Comparison of ENCODE assay signal across 7 mouse cellular contexts in genomic region chr4:129618786-129619691, GRCm38 (mm10). TPM values are rescaled to one million over a fixed set of nuclear protein-coding genes. Genes with fewer than 3 reads are reported as not detected.
A peak's percentile ranks its signal among the peaks of the same experiment; 100 is the strongest.
DNase-seq lines count a peak whose midpoint lies in the region; ATAC-seq lines count a peak whose summit lies in the region.

Gene Iqcc, minus strand, starts transcription at chr4:129619099.

- peaks cover 18% of the 10 kb centered on the region for H3K4me1 ChIP-seq in embryonic facial prominence, embryonic 12.5 days
- H3K4me1 ChIP-seq in limb, embryonic 13.5 days, result peaks cover 24% of the 10 kb centered on the region
- H3K4me1 ChIP-seq in midbrain, embryonic 16.5 days (ENCODE audit: control insufficient read depth, insufficient read depth, low read length), result peaks cover 32% of the 10 kb centered on the region

- H3K4me3 ChIP-seq in embryonic facial prominence, embryonic 12.5 days, result peak within 1 kb of the TSS; percentile 59
- H3K4me3 ChIP-seq in limb, embryonic 13.5 days, result peak within 1 kb of the TSS; percentile 76
- peak within 1 kb of the TSS; percentile 63 for H3K4me3 ChIP-seq in midbrain, embryonic 16.5 days (ENCODE audit: low read depth, low read length)

- peak within 1 kb of the TSS; percentile 74 for H3K4me2 ChIP-seq in embryonic facial prominence, embryonic 12.5 days (replicated peaks)
- H3K4me2 ChIP-seq in limb, embryonic 13.5 days (replicated peaks), result peak within 1 kb of the TSS; percentile 88
- peak within 1 kb of the TSS; percentile 94 for H3K4me2 ChIP-seq in midbrain, embryonic 16.5 days (ENCODE audit: low read length)

- peak within 1 kb of the TSS; percentile 75 for H3K9ac ChIP-seq in embryonic facial prominence, embryonic 12.5 days
- peak within 1 kb of the TSS; percentile 92 for H3K9ac ChIP-seq in limb, embryonic 13.5 days
- H3K9ac ChIP-seq in midbrain, embryonic 16.5 days (ENCODE audit: low read depth, low read length), result peak within 1 kb of the TSS; percentile 88

- DNase-seq in adrenal gland, postnatal 25 days, result peak; percentile 97
- DNase-seq in heart, adult 18-20 months, result peak; percentile 97 to 98
- peak; percentile 94 to 95 for DNase-seq in kidney, adult 8-10 months
- peak; percentile 83 to 95 for DNase-seq in spleen, postnatal 10 days (ENCODE audit: low spot score in 2 of 2)

- peak; percentile 89 for ATAC-seq in embryonic facial prominence, embryonic 12.5 days (ENCODE audit: insufficient number of reproducible peaks, insufficient read depth, low FRiP score, low TSS enrichment)
- peak; percentile 91 for ATAC-seq in limb, embryonic 13.5 days (ENCODE audit: low FRiP score, low read depth)
- peak; percentile 89 for ATAC-seq in midbrain, embryonic 16.5 days

- peak within 1 kb of the TSS; percentile 81 for H3K27ac ChIP-seq in embryonic facial prominence, embryonic 12.5 days
- H3K27ac ChIP-seq in limb, embryonic 13.5 days, result peak within 1 kb of the TSS; percentile 88
- peak within 1 kb of the TSS; percentile 94 for H3K27ac ChIP-seq in midbrain, embryonic 16.5 days (ENCODE audit: low read length)

- H3K9me3 ChIP-seq in embryonic facial prominence, embryonic 12.5 days, result no peaks in the 10 kb centered on the region
- no peaks in the 10 kb centered on the region for H3K9me3 ChIP-seq in limb, embryonic 13.5 days
- no peaks in the 10 kb centered on the region for H3K9me3 ChIP-seq in midbrain, embryonic 16.5 days (replicated peaks; ENCODE audit: control insufficient read depth, low read length, poor library complexity, severe bottlenecking)

- H3K36me3 ChIP-seq in embryonic facial prominence, embryonic 12.5 days, result peaks cover 20% of the 10 kb centered on the region
- H3K36me3 ChIP-seq in limb, embryonic 13.5 days, result peaks cover 22% of the 10 kb centered on the region
- H3K36me3 ChIP-seq in midbrain, embryonic 16.5 days (ENCODE audit: control insufficient read depth, insufficient read depth, low read length), result peaks cover 4% of the 10 kb centered on the region; the same call in 1 of the 2 replicates

- H3K27me3 ChIP-seq in embryonic facial prominence, embryonic 12.5 days, result no peaks in the 10 kb centered on the region
- no peaks in the 10 kb centered on the region for H3K27me3 ChIP-seq in limb, embryonic 13.5 days
- no peaks in the 10 kb centered on the region for H3K27me3 ChIP-seq in midbrain, embryonic 16.5 days (ENCODE audit: control insufficient read depth, insufficient read depth, low read depth, low read length)

- 4% methylated on average over 44 of the region's 44 CpGs for WGBS in embryonic facial prominence, embryonic 12.5 days
- 3% methylated on average over 44 of the region's 44 CpGs for WGBS in limb, embryonic 13.5 days
- WGBS in midbrain, embryonic 16.5 days, result 4% methylated on average over 43 of the region's 44 CpGs

RNA-seq across cellular contexts. Expression of gene Iqcc, which starts in this region (rescaled TPM):
- total RNA-seq in adrenal gland, postnatal 25 days (2021), result 39.3 and 45.6 TPM in 2 replicates
- 29.8 and 33.0 TPM in 2 replicates for polyA plus RNA-seq in embryonic facial prominence, embryonic 12.5 days (2016; fragmentation: Nextera tagmentation; extraction: Ambion mirVana)
- total RNA-seq in heart, adult 18-20 months (2021), result 10 to 100 TPM; 16.4 to 18.8 TPM
- 28.6 and 30.2 TPM in 2 replicates for polyA plus RNA-seq in limb, embryonic 13.5 days (2015; fragmentation: Nextera tagmentation; extraction: Ambion mirVana)
- 28.0 and 33.1 TPM in 2 replicates for polyA plus RNA-seq in midbrain, embryonic 16.5 days (2015; fragmentation: Nextera tagmentation; extraction: Ambion mirVana)

Comparison
In these comparisons a context has a peak if more than half of its experiments do, and no peak if none do; other contexts are left out.
1. Peak in every context shown above with its lines: DNase-seq, ATAC-seq, H3K4me3 ChIP-seq and H3K27ac ChIP-seq.